Mouse (Mus musculus): ENCODE data around the gene Mtf1.
A peak's percentile ranks its signal among the peaks of the same experiment; 100 is the strongest.

Gene Mtf1

GRCm38 (mm10) chr4:124856294-124856693 lies 54.4 kb downstream of the Mtf1 start:
- no peak for DNase-seq (ENCODE audit: low spot score in 2 of 2)

GRCm38 (mm10) chr4:124858370-124858769 lies 56.5 kb downstream of the Mtf1 start:
- no peak for DNase-seq (ENCODE audit: low spot score in 2 of 2)

- DNase-seq (ENCODE audit: low spot score in 2 of 2), result peak in 1 of 2 experiments; percentile 31
Observed at GRCm38 (mm10) chr4:124860446-124860845, 58.5 kb downstream of the Mtf1 start.

GRCm38 (mm10) chr4:124861283-124862188 lies 59.6 kb downstream of the Mtf1 start, which contains the start of gene Maneal:
Maneal (minus strand) TSS chr4:124862171.
- no peak for DNase-seq (ENCODE audit: low spot score in 2 of 2)

GRCm38 (mm10) chr4:124872719-124873118 lies 70.8 kb downstream of the Mtf1 start:
- DNase-seq (ENCODE audit: low spot score in 2 of 2), result no peak

GRCm38 (mm10) chr4:124880599-124880998 lies 78.7 kb downstream of the Mtf1 start, which contains the start of gene Epha10:
Epha10 (plus strand) TSS chr4:124880899.
- DNase-seq (ENCODE audit: low spot score in 2 of 2), result no peak

- no peak for DNase-seq (ENCODE audit: low spot score in 2 of 2)
Observed at GRCm38 (mm10) chr4:124881341-124881908, 79.5 kb downstream of the Mtf1 start.

GRCm38 (mm10) chr4:124882151-124882729 lies 80.3 kb downstream of the Mtf1 start:
- DNase-seq (ENCODE audit: low spot score in 2 of 2), result no peak

- DNase-seq (ENCODE audit: low spot score in 2 of 2), result no peak
Observed at GRCm38 (mm10) chr4:124888702-124889101, 86.8 kb downstream of the Mtf1 start.

- no peak for DNase-seq (ENCODE audit: low spot score in 2 of 2)
Observed at GRCm38 (mm10) chr4:124889935-124890334, 88.0 kb downstream of the Mtf1 start.

- no peak for DNase-seq (ENCODE audit: low spot score in 2 of 2)
Observed at GRCm38 (mm10) chr4:124890831-124891230, 88.9 kb downstream of the Mtf1 start.

- no peak for DNase-seq (ENCODE audit: low spot score in 2 of 2)
Observed at GRCm38 (mm10) chr4:124893769-124894168, 91.9 kb downstream of the Mtf1 start.

GRCm38 (mm10) chr4:124894508-124895428 lies 92.9 kb downstream of the Mtf1 start:
- no peak for DNase-seq (ENCODE audit: low spot score in 2 of 2)

GRCm38 (mm10) chr4:124898428-124898827 lies 96.5 kb downstream of the Mtf1 start:
- DNase-seq (ENCODE audit: low spot score in 2 of 2), result no peak

Measured in heart, adult 9 months (tissue).